Mouse (Mus musculus) neural tube, embryonic 12.5 days (tissue): ENCODE data around the gene Rgs2. TPM values are rescaled to one million over a fixed set of nuclear protein-coding genes. Genes with fewer than 3 reads are reported as not detected.

Experiments used
- ATAC-seq: fragments of 200-750 bp; cut with Nextera tagmentation; 2 replicates; pipeline ENCODE4 v1.8.0; 2017; ENCODE audit warnings: low read depth, mild to moderate bottlenecking, moderate TSS enrichment, moderate library complexity; ENCODE audit not compliant: low FRiP score
- H3K27ac ChIP-seq: fragments of 300-500 bp; sonication (generic); 2 replicates; pipeline ENCODE4 v1.5.1; 2016
- H3K27me3 ChIP-seq: fragments of 300-500 bp; sonication (generic); replicated peaks from 2 replicates; pipeline ENCODE4 v1.6.1; 2016; ENCODE audit warnings: mild to moderate bottlenecking
- H3K36me3 ChIP-seq: fragments of 300-500 bp; sonication (generic); 2 replicates; pipeline ENCODE4 v1.6.1; 2016; ENCODE audit warnings: mild to moderate bottlenecking
- H3K4me1 ChIP-seq: fragments of 300-500 bp; sonication (generic); 2 replicates; pipeline ENCODE4 v1.6.1; 2016
- H3K4me2 ChIP-seq: fragments of 300-500 bp; sonication (generic); replicated peaks from 2 replicates; pipeline ENCODE4 v1.6.1; 2016; ENCODE audit warnings: mild to moderate bottlenecking
- H3K4me3 ChIP-seq: fragments of 300-500 bp; sonication (generic); 2 replicates; pipeline ENCODE4 v1.5.1; 2016
- H3K9ac ChIP-seq: fragments of 300-500 bp; sonication (generic); 2 replicates; pipeline ENCODE4 v1.6.1; 2016; ENCODE audit warnings: mild to moderate bottlenecking
- H3K9me3 ChIP-seq: fragments of 300-500 bp; sonication (generic); 2 replicates; pipeline ENCODE4 v1.6.1; 2016; ENCODE audit warnings: mild to moderate bottlenecking
- WGBS: fragments of 180-500 bp; shearing (Covaris S2); methylation state at CpG from one replicate; pipeline ENCODE4 v1.1.7; 2016; 5-methylcytosine and 5-hydroxymethylcytosine counted together
- polyA plus RNA-seq: library from polyadenylated mRNA; unstranded; fragments of >200 nt; fragmentation: Nextera tagmentation; extraction: Ambion mirVana; gene quantifications from 2 replicates; pipeline ENCODE4 v1.2.1, GENCODE M21; 2016

The Rgs2 gene
- polyA plus RNA-seq, 1 experiment from 2014 or later, result 77.2 TPM

- no peak overlapping the region for H3K4me2 ChIP-seq
- H3K9ac ChIP-seq, result no peak overlapping the region
These were observed 23.1 kb downstream of the Rgs2 start for GRCm38 (mm10) chr1:143980811-143981210.

GRCm38 (mm10) chr1:143974637-143975036 is 29.3 kb downstream of the Rgs2 start:
- 92% methylated on average over 2 of the region's 2 CpGs for WGBS

More at GRCm38 (mm10) chr1:143980811-143981210, 23.1 kb downstream of the Rgs2 start:
- Histone ChIP-seq H3K9me3 (no peaks in the 10 kb centered on the region), H3K36me3 (no peaks in the 10 kb centered on the region), H3K4me3 (no peak overlapping the region), H3K27ac (no peak overlapping the region), H3K27me3 (no peaks in the 10 kb centered on the region), H3K4me1 (no peaks in the 10 kb centered on the region)
- ATAC-seq, result no peak

GRCm38 (mm10) chr1:143962301-143962700 is 41.7 kb downstream of the Rgs2 start:
- Histone ChIP-seq H3K27ac (no peak overlapping the region), H3K4me1 (no peaks in the 10 kb centered on the region), H3K9me3 (no peaks in the 10 kb centered on the region), H3K4me2 (no peak overlapping the region), H3K27me3 (no peaks in the 10 kb centered on the region), H3K36me3 (no peaks in the 10 kb centered on the region), H3K4me3 (no peak overlapping the region), H3K9ac (no peak overlapping the region)
- WGBS, result 86% methylated on average over 3 of the region's 3 CpGs
- ATAC-seq, result no peak

More at GRCm38 (mm10) chr1:143974637-143975036, 29.3 kb downstream of the Rgs2 start:
- no peak overlapping the region for H3K27ac ChIP-seq
- H3K9me3 ChIP-seq, result no peaks in the 10 kb centered on the region
- H3K4me1 ChIP-seq, result no peaks in the 10 kb centered on the region
- H3K4me3 ChIP-seq, result no peak overlapping the region
- H3K27me3 ChIP-seq, result no peaks in the 10 kb centered on the region
- no peak overlapping the region for H3K4me2 ChIP-seq
- H3K9ac ChIP-seq, result no peak overlapping the region
- no peaks in the 10 kb centered on the region for H3K36me3 ChIP-seq
- no peak for ATAC-seq

GRCm38 (mm10) chr1:143960340-143960739 is 43.6 kb downstream of the Rgs2 start:
- H3K4me2 ChIP-seq, result no peak overlapping the region
- H3K36me3 ChIP-seq, result no peaks in the 10 kb centered on the region
- no peak overlapping the region for H3K9ac ChIP-seq
- no peaks in the 10 kb centered on the region for H3K4me1 ChIP-seq
- no peaks in the 10 kb centered on the region for H3K9me3 ChIP-seq
- no peak overlapping the region for H3K4me3 ChIP-seq
- 84% methylated on average over 2 of the region's 2 CpGs for WGBS
- no peak for ATAC-seq
- H3K27me3 ChIP-seq, result no peaks in the 10 kb centered on the region
- H3K27ac ChIP-seq, result no peak overlapping the region

GRCm38 (mm10) chr1:143956090-143956489 is 47.9 kb downstream of the Rgs2 start:
- Histone ChIP-seq H3K9ac (no peak overlapping the region), H3K27ac (no peak overlapping the region), H3K36me3 (no peaks in the 10 kb centered on the region), H3K4me3 (no peak overlapping the region), H3K9me3 (no peaks in the 10 kb centered on the region), H3K4me2 (no peak overlapping the region), H3K4me1 (no peaks in the 10 kb centered on the region), H3K27me3 (no peaks in the 10 kb centered on the region)
- no peak for ATAC-seq
- WGBS, result 90% methylated on average over 1 of the region's 1 CpGs

- no peak for ATAC-seq
- Histone ChIP-seq H3K4me1 (no peaks in the 10 kb centered on the region), H3K9ac (no peak overlapping the region), H3K9me3 (no peaks in the 10 kb centered on the region), H3K4me3 (no peak overlapping the region), H3K27ac (no peak overlapping the region), H3K4me2 (no peak overlapping the region), H3K36me3 (no peaks in the 10 kb centered on the region), H3K27me3 (no peaks in the 10 kb centered on the region)
- 85% methylated on average over 2 of the region's 2 CpGs for WGBS
These were observed 51.1 kb downstream of the Rgs2 start for GRCm38 (mm10) chr1:143952841-143953240.

Other genes with a start within 250 kb of the Rgs2 start
- 30.6 and 35.8 TPM in 2 replicates for gene Trove2, start 227.1 kb downstream of the Rgs2 start, polyA plus RNA-seq
- gene Uchl5, start 226.9 kb downstream of the Rgs2 start, polyA plus RNA-seq, result 74.6 and 77.7 TPM in 2 replicates
- gene Rgs13, start 173.2 kb upstream of the Rgs2 start, polyA plus RNA-seq, result 0.38 and 0.41 TPM in 2 replicates
- gene Rgs1, start 245.1 kb upstream of the Rgs2 start, polyA plus RNA-seq, result not detected in 2 replicates